Mouse (Mus musculus): Measurements from ENCODE around the gene Vangl1. TPM values are rescaled to one million over a fixed set of nuclear protein-coding genes. Genes with fewer than 3 reads are reported as not detected.
"Not testable (repeated sequence)": the region's sequence is repeated elsewhere in the genome, so short reads cannot be mapped to it uniquely, and the experiment has no call there.

The Vangl1 gene
- polyA plus RNA-seq, 1 experiment from 2014 or later = 8.2 TPM

DNA sequence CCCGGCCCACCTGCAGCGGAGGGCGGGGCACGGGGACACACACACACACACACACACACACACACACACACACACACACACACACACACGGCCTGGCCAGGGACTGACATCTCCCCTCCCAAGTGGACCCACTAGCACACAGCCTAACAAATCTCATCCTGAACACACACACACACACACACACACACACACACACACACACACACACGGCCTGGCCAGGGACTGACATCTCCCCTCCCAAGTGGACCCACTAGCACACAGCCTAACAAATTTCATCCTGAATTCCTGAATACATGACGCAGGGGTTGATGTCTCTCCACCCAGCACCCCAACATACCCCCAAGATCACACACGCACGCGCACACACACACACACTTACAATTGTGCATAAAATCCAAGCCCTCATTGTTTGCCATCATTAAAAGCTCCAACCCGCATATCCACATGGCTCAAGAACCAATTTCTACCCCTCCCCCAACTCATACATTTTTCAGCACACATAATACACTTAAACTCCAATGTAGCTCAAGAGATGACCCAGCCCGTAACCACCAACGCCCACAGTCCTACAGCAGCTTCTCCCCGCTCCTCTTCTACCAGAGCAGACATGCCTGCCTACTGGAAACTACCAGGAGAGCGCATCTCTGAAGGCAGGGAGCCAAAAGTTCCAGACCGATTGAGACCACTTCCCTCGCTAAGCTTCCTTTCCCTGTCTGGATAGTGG, 403 bp upstream of the Vangl1 start:
- 14% methylated on average over 12 of the region's 17 CpGs for WGBS
- H3K9ac ChIP-seq (replicated peaks; ENCODE audit: low read depth, low read length) = peak overlapping the region; percentile 65; the same call in 1 of the 2 replicates
- peak overlapping the region; percentile 96 for H3K4me2 ChIP-seq (ENCODE audit: low read depth, low read length)
- H3K36me3 ChIP-seq (ENCODE audit: control insufficient read depth, insufficient read depth, low read length); H3K27me3 ChIP-seq (ENCODE audit: control insufficient read depth, insufficient read depth, low read length); H3K9me3 ChIP-seq (ENCODE audit: control insufficient read depth, low read length): not testable (repeated sequence)
- 0 out of 2 replicates have a peak overlapping the region, but pooled peaks have one; percentile 12 for H3K27ac ChIP-seq (ENCODE audit: low read depth, low read length)
- peak overlapping the region; percentile 57 for H3K4me3 ChIP-seq (ENCODE audit: low read depth, low read length)
- peak; percentile 44 for ATAC-seq (ENCODE audit: low read depth)
- H3K4me1 ChIP-seq (ENCODE audit: control insufficient read depth, insufficient read depth, low read length) = peaks cover 19% of the 10 kb centered on the region

DNA sequence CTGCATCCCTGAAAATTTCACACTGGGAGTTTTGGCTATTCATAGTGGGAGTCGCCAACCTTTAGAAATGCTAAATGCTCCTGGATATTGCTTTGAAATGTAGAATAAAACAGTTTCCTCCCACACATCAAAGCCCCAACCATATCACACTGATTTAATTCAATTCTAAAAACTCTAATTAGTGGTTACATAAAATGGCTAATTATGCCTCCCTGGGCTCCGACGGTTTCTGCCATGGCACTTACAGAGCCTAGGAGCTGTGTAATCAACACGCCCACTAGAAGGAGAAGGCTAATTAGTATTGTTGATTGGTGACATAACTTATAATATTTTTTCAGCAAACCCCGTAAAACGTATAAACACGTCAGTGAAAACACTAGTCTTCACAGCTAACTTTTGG, 1.4 kb downstream of the Vangl1 start:
- Histone ChIP-seq H3K4me3 (ENCODE audit: low read depth, low read length) (peak overlapping the region; percentile 57), H3K9ac (replicated peaks; ENCODE audit: low read depth, low read length) (no peak overlapping the region), H3K4me2 (ENCODE audit: low read depth, low read length) (peak overlapping the region; percentile 96), H3K4me1 (ENCODE audit: control insufficient read depth, insufficient read depth, low read length) (peaks cover 19% of the 10 kb centered on the region), H3K27ac (ENCODE audit: low read depth, low read length) (no peak overlapping the region), H3K27me3 (ENCODE audit: control insufficient read depth, insufficient read depth, low read length) (peaks cover 7% of the 10 kb centered on the region), H3K36me3 (ENCODE audit: control insufficient read depth, insufficient read depth, low read length) (no peaks in the 10 kb centered on the region), H3K9me3 (ENCODE audit: control insufficient read depth, low read length) (no peaks in the 10 kb centered on the region)
- WGBS = 3% methylated on average over 7 of the region's 7 CpGs
- no peak for ATAC-seq (ENCODE audit: low read depth)

DNA sequence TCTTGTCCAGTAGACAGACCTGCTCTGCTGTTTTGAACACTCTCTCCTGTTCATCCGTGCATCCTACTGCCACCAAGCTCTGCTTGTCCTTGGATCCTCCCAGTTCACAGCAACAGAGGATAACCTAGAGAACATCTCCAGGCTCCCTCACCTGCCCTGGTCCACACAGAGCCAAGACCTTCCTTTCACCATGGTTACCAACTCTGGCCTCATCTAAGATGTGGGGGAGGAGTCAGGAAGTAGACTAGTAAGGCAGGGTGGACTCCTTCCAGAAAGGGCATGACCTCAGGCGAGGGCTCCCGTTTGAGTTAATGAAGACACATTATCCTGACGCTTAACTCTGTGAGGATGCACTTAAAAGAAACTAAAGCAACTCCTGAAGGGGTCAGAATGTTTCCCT, 4.5 kb downstream of the Vangl1 start:
- 30% methylated on average over 4 of the region's 4 CpGs for WGBS

DNA sequence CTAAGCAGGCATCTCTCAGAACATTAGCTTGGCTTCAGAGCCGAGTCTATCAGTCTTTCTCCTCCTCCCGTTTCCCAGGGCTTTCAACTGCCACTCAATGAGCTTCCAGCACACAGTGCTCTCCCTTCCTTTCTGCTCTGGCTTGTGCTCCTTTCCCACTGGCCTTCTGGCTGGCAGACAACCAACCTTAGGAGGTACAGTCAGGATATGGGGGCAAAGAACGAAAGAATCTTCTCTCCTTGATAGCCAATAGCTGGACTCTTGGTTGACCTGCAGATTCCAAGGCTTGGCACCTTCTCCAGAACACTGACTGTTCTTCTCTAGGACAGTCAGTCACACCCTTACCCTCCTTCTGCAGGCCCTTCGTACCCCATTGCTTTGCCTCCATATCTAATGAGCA, 5.3 kb downstream of the Vangl1 start:
- WGBS = 74% methylated on average over 4 of the region's 4 CpGs
- Histone ChIP-seq H3K36me3 (ENCODE audit: control insufficient read depth, insufficient read depth, low read length) (no peaks in the 10 kb centered on the region), H3K9me3 (ENCODE audit: control insufficient read depth, low read length) (no peaks in the 10 kb centered on the region), H3K9ac (replicated peaks; ENCODE audit: low read depth, low read length) (no peak overlapping the region), H3K27me3 (ENCODE audit: control insufficient read depth, insufficient read depth, low read length) (peaks cover 7% of the 10 kb centered on the region), H3K4me1 (ENCODE audit: control insufficient read depth, insufficient read depth, low read length) (peaks cover 34% of the 10 kb centered on the region), H3K4me3 (ENCODE audit: low read depth, low read length) (no peak overlapping the region), H3K27ac (ENCODE audit: low read depth, low read length) (no peak overlapping the region), H3K4me2 (ENCODE audit: low read depth, low read length) (no peak overlapping the region)
- no peak for ATAC-seq (ENCODE audit: low read depth)

More for the DNA sequence above, 4.5 kb downstream of the Vangl1 start:
- Histone ChIP-seq H3K9ac (replicated peaks; ENCODE audit: low read depth, low read length) (no peak overlapping the region), H3K4me2 (ENCODE audit: low read depth, low read length) (no peak overlapping the region), H3K36me3 (ENCODE audit: control insufficient read depth, insufficient read depth, low read length) (no peaks in the 10 kb centered on the region), H3K27me3 (ENCODE audit: control insufficient read depth, insufficient read depth, low read length) (peaks cover 7% of the 10 kb centered on the region), H3K27ac (ENCODE audit: low read depth, low read length) (no peak overlapping the region), H3K4me3 (ENCODE audit: low read depth, low read length) (no peak overlapping the region), H3K4me1 (ENCODE audit: control insufficient read depth, insufficient read depth, low read length) (peaks cover 26% of the 10 kb centered on the region), H3K9me3 (ENCODE audit: control insufficient read depth, low read length) (no peaks in the 10 kb centered on the region)
- ATAC-seq (ENCODE audit: low read depth) = no peak

DNA sequence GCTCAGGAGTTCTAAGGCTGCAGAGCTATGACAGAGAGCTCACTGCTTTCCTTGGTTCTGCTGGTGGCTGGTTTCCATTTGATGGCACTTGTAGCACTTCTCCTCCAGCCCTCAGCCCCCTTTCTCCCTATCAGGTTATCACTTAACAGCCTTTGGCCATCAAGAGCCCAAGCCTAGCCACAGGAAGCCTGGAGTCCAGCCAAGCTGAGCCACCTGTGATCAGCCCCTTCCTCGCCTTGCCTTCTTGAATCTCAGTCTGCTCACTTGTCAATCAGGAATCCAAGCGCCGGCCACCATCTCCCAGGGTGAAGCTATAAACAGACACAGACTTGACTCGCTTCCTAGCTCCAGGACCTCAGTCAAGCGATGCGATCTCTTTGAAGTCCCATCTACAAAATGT, 6.0 kb downstream of the Vangl1 start:
- H3K4me2 ChIP-seq (ENCODE audit: low read depth, low read length) = no peak overlapping the region
- H3K4me3 ChIP-seq (ENCODE audit: low read depth, low read length) = no peak overlapping the region
- ATAC-seq (ENCODE audit: low read depth) = no peak
- no peaks in the 10 kb centered on the region for H3K36me3 ChIP-seq (ENCODE audit: control insufficient read depth, insufficient read depth, low read length)
- peaks cover 2% of the 10 kb centered on the region for H3K27me3 ChIP-seq (ENCODE audit: control insufficient read depth, insufficient read depth, low read length)
- H3K9ac ChIP-seq (replicated peaks; ENCODE audit: low read depth, low read length) = no peak overlapping the region
- no peaks in the 10 kb centered on the region for H3K9me3 ChIP-seq (ENCODE audit: control insufficient read depth, low read length)
- 40% methylated on average over 6 of the region's 6 CpGs for WGBS
- H3K4me1 ChIP-seq (ENCODE audit: control insufficient read depth, insufficient read depth, low read length) = peaks cover 35% of the 10 kb centered on the region
- H3K27ac ChIP-seq (ENCODE audit: low read depth, low read length) = no peak overlapping the region

DNA sequence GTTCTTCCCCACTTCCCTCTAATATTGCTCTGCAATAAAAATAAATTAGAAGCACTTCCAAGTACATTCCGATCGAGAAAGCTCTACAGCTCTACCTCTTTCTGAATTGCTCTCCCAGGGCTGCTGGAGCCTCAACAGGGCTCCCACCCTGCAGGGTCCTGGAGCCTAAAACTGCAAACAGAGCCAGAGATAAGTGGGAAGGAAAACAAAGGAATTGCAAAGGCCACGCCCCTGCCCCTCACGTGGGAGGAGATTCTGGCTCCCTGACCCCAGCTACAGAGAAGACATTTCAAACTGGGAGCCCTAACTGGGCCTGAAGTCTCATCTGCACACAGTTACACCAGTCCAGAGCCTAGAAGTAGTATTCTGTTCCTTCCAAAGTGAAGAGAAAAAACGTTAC, 6.7 kb downstream of the Vangl1 start:
- no peak overlapping the region for H3K27ac ChIP-seq (ENCODE audit: low read depth, low read length)
- no peak overlapping the region for H3K4me3 ChIP-seq (ENCODE audit: low read depth, low read length)
- no peaks in the 10 kb centered on the region for H3K9me3 ChIP-seq (ENCODE audit: control insufficient read depth, low read length)
- H3K9ac ChIP-seq (replicated peaks; ENCODE audit: low read depth, low read length) = no peak overlapping the region
- ATAC-seq (ENCODE audit: low read depth) = no peak
- H3K4me1 ChIP-seq (ENCODE audit: control insufficient read depth, insufficient read depth, low read length) = peaks cover 35% of the 10 kb centered on the region
- no peak overlapping the region for H3K4me2 ChIP-seq (ENCODE audit: low read depth, low read length)
- H3K36me3 ChIP-seq (ENCODE audit: control insufficient read depth, insufficient read depth, low read length) = no peaks in the 10 kb centered on the region
- peaks cover 3% of the 10 kb centered on the region for H3K27me3 ChIP-seq (ENCODE audit: control insufficient read depth, insufficient read depth, low read length)
- WGBS = 12% methylated on average over 5 of the region's 5 CpGs

DNA sequence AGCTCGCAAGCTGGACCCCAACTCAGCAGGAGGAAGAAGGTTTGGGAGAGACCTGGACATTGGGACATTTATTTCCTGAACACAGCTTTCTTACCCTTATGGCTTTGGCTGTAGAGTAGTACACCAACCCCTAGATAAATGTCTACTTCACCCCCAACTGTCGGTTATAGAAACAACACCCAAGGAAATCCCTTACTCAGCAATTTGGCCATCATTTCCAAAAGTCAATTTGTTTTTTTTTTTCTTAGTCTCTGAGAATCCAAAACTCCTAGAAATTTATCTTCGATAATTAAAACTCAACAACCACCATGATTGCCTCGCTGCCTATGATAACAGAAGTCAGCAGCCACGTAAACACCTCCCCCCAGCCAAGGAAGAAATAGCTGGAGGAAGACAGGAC, 7.3 kb downstream of the Vangl1 start:
- no peak overlapping the region for H3K9ac ChIP-seq (replicated peaks; ENCODE audit: low read depth, low read length)
- H3K9me3 ChIP-seq (ENCODE audit: control insufficient read depth, low read length) = no peaks in the 10 kb centered on the region
- H3K4me3 ChIP-seq (ENCODE audit: low read depth, low read length) = no peak overlapping the region
- no peak for ATAC-seq (ENCODE audit: low read depth)
- peaks cover 5% of the 10 kb centered on the region; the same call in 1 of the 2 replicates for H3K27me3 ChIP-seq (ENCODE audit: control insufficient read depth, insufficient read depth, low read length)
- H3K4me1 ChIP-seq (ENCODE audit: control insufficient read depth, insufficient read depth, low read length) = peaks cover 37% of the 10 kb centered on the region
- no peak overlapping the region for H3K4me2 ChIP-seq (ENCODE audit: low read depth, low read length)
- no peak overlapping the region for H3K27ac ChIP-seq (ENCODE audit: low read depth, low read length)
- H3K36me3 ChIP-seq (ENCODE audit: control insufficient read depth, insufficient read depth, low read length) = no peaks in the 10 kb centered on the region
- 60% methylated on average over 5 of the region's 5 CpGs for WGBS

DNA sequence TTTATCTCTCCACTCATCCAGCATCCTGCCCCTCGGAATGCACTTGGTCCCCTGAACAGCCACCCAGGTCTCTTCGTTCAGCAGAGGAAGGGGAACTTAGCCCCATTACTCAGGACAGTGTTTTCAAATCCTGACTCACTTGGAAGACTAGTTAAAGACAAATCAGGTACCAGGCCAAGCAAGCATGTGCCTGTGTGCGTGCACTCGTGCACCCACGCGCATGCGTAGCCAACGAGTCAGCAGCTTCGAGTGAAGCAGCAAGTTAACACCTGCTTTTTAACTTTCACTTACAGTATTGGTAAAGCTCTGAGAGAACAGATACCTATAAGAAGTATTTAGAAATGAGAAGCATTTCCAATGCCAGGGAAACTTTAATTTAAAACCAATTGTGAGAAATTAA, 8.3 kb downstream of the Vangl1 start:
- Histone ChIP-seq H3K36me3 (ENCODE audit: control insufficient read depth, insufficient read depth, low read length) (no peaks in the 10 kb centered on the region), H3K27ac (ENCODE audit: low read depth, low read length) (no peak overlapping the region), H3K4me3 (ENCODE audit: low read depth, low read length) (no peak overlapping the region), H3K4me1 (ENCODE audit: control insufficient read depth, insufficient read depth, low read length) (peaks cover 37% of the 10 kb centered on the region), H3K4me2 (ENCODE audit: low read depth, low read length) (no peak overlapping the region), H3K9me3 (ENCODE audit: control insufficient read depth, low read length) (no peaks in the 10 kb centered on the region), H3K27me3 (ENCODE audit: control insufficient read depth, insufficient read depth, low read length) (peaks cover 5% of the 10 kb centered on the region; the same call in 1 of the 2 replicates), H3K9ac (replicated peaks; ENCODE audit: low read depth, low read length) (no peak overlapping the region)
- WGBS = 76% methylated on average over 9 of the region's 9 CpGs
- ATAC-seq (ENCODE audit: low read depth) = no peak

DNA sequence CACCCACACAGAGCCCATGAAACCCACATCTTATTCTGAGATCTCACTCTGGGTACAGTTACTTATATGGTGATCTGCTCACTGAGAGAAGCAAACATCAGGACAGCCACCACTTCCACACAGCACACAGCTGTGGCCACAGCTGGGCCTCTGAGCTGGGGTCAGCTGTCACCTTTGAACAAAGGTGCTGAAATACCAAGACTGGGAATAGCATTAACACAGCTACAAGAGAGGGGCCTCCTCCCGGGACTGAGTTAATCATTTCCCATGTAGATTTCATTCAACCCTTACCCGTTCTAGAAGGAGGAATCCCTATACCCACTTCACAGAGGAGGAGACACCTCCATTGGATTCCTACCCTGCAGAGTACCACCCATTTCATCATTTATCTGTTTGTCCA, 8.7 kb downstream of the Vangl1 start:
- no peak overlapping the region for H3K4me3 ChIP-seq (ENCODE audit: low read depth, low read length)
- no peak for ATAC-seq (ENCODE audit: low read depth)
- H3K36me3 ChIP-seq (ENCODE audit: control insufficient read depth, insufficient read depth, low read length) = no peaks in the 10 kb centered on the region
- no peak overlapping the region for H3K27ac ChIP-seq (ENCODE audit: low read depth, low read length)
- H3K27me3 ChIP-seq (ENCODE audit: control insufficient read depth, insufficient read depth, low read length) = peaks cover 5% of the 10 kb centered on the region; the same call in 1 of the 2 replicates
- no peak overlapping the region for H3K4me2 ChIP-seq (ENCODE audit: low read depth, low read length)
- H3K4me1 ChIP-seq (ENCODE audit: control insufficient read depth, insufficient read depth, low read length) = peaks cover 37% of the 10 kb centered on the region
- no peak overlapping the region for H3K9ac ChIP-seq (replicated peaks; ENCODE audit: low read depth, low read length)
- 31% methylated on average over 2 of the region's 2 CpGs for WGBS
- no peaks in the 10 kb centered on the region for H3K9me3 ChIP-seq (ENCODE audit: control insufficient read depth, low read length)
